Mouse (Mus musculus) A20 (cell line): ENCODE data around the gene Hyal2.
A peak's percentile ranks its signal among the peaks of the same experiment; 100 is the strongest.

ENCODE experiments used
- DNase-seq: peaks from one replicate; pipeline ENCODE4 v3.0.0-alpha.2; 2011; ENCODE audit warnings: low read depth, low spot score

Hyal2 gene

GRCm38 (mm10) chr9:107587833-107588639 is 20.3 kb downstream of the Hyal2 start:
- no peak for DNase-seq

DNA sequence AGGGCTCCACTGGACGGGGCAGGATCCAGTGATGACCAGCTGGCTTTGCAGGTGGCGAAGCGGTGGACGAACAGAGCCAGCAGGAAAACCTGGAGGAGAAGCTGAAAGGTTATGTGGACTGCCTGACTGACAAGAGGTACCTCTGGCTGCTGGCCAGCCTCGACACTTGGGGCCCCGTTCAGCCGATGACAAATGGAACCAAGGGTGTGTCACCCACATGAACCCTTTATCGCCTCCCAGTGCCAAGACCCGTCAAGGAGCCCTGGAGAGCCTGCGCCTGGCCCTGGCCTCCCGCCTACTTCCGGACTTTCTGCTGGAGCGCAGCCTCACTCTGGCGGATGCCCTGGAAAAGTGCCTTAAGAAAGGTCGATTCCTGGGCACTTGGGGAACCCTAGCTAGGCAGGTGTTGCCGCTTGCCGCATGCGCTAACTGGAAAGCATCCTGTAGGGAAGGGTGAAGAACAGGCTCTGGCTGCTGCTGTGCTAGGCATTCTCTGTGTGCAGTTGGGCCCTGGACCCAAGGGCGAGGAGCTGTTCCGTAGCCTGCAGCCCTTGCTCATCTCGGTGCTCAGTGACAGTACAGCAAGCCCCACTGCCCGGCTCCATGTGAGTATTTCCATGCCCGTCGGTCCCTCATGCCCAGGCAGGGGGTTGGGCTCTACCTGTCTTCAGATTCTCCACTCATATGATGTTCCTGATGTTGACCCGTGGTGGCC is 22.5 kb downstream of the Hyal2 start:
- DNase-seq, result no peak

GRCm38 (mm10) chr9:107590773-107591060 is 23.0 kb downstream of the Hyal2 start:
- no peak for DNase-seq

GRCm38 (mm10) chr9:107593101-107593976 is 25.6 kb downstream of the Hyal2 start:
- DNase-seq, result no peak

DNA sequence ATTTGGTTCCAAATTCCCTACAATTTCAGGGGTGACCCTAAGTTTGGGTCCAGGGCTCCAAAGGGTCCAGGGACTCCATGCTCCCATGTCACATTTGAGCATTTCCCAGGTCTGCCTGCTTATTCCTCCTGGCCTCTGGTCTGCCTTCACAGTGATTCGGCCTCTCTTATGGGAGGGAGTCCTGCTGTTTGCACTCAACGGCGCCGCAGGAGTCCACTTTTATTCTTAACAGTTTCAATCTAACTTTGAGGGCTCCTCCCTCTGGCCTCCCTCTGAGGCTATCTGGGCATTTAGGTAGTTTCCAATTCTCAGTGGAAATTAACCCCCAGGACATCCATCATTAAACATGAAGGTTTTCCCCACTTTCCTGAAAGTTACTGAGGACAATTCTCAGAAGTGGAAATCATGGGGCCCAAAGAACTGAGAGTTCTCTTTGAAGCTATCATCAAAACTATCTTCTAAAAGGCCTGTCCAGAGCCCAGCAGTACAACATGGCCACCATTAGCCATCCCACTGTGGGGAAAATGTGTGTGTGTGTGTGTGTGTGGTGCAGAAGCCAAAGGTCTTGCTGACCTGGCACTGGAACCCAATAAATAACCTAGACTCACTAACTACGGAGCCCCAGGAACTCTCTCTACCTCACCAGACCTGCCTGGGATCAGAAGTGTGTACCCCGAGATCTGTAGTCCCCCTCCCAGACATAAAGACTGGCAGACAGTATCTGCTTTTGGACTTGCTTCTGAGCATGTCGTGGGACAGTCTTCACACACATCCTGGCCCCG is 26.7 kb downstream of the Hyal2 start:
- peak; percentile 44 for DNase-seq

GRCm38 (mm10) chr9:107596619-107597569 is 29.1 kb downstream of the Hyal2 start:
- no peak for DNase-seq

GRCm38 (mm10) chr9:107598385-107598784 is 30.6 kb downstream of the Hyal2 start:
- DNase-seq, result no peak

DNA sequence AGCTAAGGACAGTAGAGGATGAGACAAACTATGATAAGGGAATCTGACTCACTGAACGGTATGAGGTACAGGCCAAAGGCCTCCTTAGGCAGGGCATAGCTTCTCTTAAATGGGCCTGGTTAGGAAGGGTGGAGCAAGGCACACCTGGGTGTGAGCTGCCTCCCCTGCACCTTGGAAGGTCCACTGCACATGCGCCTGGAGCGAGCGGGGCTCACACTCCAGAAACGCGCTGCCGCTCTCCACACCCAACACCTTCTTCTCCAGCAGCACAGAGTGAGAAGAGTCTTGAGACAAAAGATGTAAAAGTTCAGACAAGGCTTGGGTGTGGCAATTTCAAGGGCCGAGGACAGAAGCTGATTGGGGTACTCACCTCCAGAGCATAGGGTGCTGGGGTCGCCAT is 31.7 kb downstream of the Hyal2 start:
- no peak for DNase-seq

- DNase-seq, result no peak
Observed at GRCm38 (mm10) chr9:107599842-107600241, 32.1 kb downstream of the Hyal2 start.

GRCm38 (mm10) chr9:107600745-107601144 is 33.0 kb downstream of the Hyal2 start:
- no peak for DNase-seq

- no peak for DNase-seq
Observed at GRCm38 (mm10) chr9:107601275-107601674, 33.5 kb downstream of the Hyal2 start.

DNA sequence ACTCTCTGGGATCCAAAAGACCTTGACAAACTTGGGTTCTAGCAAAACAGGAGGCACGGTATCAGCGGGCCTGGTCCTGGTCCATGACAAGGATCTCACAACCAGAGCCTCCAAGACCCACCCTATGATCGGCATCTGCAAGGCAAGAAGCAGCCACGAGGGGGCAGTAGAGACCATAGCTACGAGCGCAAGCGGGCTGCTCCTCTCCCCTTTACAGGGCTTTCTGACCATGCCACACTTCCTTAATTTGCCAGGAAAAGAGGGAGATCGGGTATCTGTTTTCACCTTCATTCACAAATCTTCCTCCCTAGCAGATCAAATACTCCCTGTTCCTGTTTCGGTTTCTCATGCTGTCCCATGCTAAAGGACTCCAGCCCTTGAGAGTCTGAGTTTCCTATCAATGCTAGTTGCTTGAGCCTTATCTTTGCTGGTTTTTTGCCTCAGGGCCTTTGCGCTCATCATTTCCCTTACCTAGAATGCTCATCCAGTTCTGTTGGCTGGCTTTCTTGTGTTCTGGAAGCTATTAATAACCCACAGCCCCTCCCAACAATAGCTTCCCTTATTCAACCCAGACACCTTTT is 34.4 kb downstream of the Hyal2 start:
- DNase-seq, result peak; percentile 90

- peak; percentile 87 for DNase-seq
Observed at GRCm38 (mm10) chr9:107603251-107603650, 35.5 kb downstream of the Hyal2 start.

DNA sequence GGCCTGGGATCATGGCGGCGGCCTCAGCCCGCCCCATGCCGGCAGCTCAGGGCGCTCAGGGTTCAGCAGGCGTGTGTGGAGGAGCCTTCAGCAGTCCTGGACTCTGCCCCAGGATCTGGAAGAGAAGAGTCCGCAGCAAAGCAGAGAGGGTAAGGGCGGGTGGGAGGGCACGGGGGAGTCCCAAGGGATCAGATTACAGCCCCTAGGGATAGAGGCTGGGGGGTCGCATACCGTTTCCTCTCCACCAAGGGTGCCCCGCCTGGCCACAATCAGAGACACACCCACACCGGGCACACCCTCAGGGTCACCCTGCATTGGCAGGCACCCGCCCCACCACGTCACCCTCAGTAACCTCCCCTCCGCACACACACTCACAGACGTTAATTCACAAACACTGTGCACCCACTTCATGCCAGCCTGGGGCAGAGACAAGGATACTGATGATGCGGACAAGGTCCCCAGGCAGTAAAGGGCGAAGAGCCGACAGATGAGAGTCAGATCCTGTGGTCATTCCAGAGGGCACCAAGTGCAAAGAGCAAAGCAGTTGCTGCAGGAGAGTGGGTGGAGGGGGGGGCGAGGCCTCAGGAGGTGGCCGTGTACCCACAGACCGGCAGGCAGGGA is 37.4 kb downstream of the Hyal2 start:
- DNase-seq, result no peak

- DNase-seq, result no peak
Observed at GRCm38 (mm10) chr9:107606591-107606990, 38.8 kb downstream of the Hyal2 start.

- DNase-seq, result no peak
Observed at GRCm38 (mm10) chr9:107607036-107607435, 39.3 kb downstream of the Hyal2 start.

DNA sequence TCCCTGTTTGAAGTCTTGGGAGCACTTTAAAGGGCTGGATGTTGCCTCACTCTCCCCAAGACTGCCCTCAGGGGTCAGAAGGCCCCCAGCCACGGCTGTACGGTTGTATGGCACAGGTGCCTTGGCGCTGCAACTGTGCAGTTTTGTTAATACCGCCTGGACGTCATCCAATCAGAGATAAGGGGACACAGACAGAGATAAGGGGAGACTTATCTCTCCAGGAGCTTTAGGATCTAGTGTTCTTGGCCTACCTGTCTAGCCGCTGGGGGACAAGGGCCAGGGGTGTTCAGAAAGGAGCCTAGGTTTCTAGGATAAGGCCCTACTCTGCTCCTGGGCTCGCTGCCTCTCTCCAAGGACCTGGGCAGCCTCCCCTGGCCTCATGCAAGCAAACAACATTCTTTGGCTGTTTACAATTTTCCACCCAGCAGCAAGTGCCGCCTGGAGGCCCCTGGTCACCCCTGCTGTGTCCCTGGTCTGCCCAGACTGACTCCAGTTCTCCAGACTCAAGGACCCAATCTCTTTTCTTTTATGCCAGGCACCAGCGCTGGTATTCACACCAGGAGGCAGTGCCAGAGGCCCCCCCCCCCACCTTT is 40.0 kb downstream of the Hyal2 start:
- DNase-seq, result no peak

- no peak for DNase-seq
Observed at GRCm38 (mm10) chr9:107608741-107609432, 41.1 kb downstream of the Hyal2 start, which contains the start of gene Sema3b. Sema3b (minus strand) TSS chr9:107609229.
